Mouse (Mus musculus): ENCODE data around the gene Trmt11. TPM values are rescaled to one million over a fixed set of nuclear protein-coding genes. Genes with fewer than 3 reads are reported as not detected.

The Trmt11 gene
- polyA plus RNA-seq, 1 experiment from 2014 or later = 22.8 TPM

- Histone ChIP-seq H3K4me3 (peak overlapping the region; percentile 56), H3K4me2 (peak overlapping the region; percentile 69), H3K27ac (replicated peaks) (peak overlapping the region; percentile 90), H3K9ac (peak overlapping the region; percentile 70), H3K27me3 (0 out of 2 replicates have a peak, but pooled peaks cover 3% of the 10 kb centered on the region), H3K9me3 (no peaks in the 10 kb centered on the region), H3K4me1 (replicated peaks) (peaks cover 11% of the 10 kb centered on the region), H3K36me3 (no peaks in the 10 kb centered on the region)
- 1% methylated on average over 49 of the region's 49 CpGs for WGBS
- ATAC-seq (ENCODE audit: low read depth) = peak; percentile 100
Measured at GRCm38 (mm10) chr10:30618091-30618917, 17.8 kb upstream of the Trmt11 start.

GRCm38 (mm10) chr10:30613039-30613438 lies 12.5 kb upstream of the Trmt11 start:
- WGBS = 89% methylated on average over 4 of the region's 4 CpGs
- ATAC-seq (ENCODE audit: low read depth) = no peak
- no peak overlapping the region for H3K4me3 ChIP-seq
- no peak overlapping the region for H3K9ac ChIP-seq
- H3K4me2 ChIP-seq = no peak overlapping the region
- peaks cover 8% of the 10 kb centered on the region for H3K4me1 ChIP-seq (replicated peaks)
- no peaks in the 10 kb centered on the region for H3K9me3 ChIP-seq
- H3K36me3 ChIP-seq = peaks cover 1% of the 10 kb centered on the region; the same call in 1 of the 2 replicates
- H3K27me3 ChIP-seq = no peaks in the 10 kb centered on the region
- no peak overlapping the region for H3K27ac ChIP-seq (replicated peaks)

- no peak overlapping the region for H3K27ac ChIP-seq (replicated peaks)
- no peak overlapping the region for H3K4me3 ChIP-seq
- no peak for ATAC-seq (ENCODE audit: low read depth)
- no peaks in the 10 kb centered on the region for H3K27me3 ChIP-seq
- H3K4me1 ChIP-seq (replicated peaks) = no peaks in the 10 kb centered on the region
- peaks cover 13% of the 10 kb centered on the region; the same call in 1 of the 2 replicates for H3K36me3 ChIP-seq
- H3K4me2 ChIP-seq = no peak overlapping the region
- no peak overlapping the region for H3K9ac ChIP-seq
- H3K9me3 ChIP-seq = no peaks in the 10 kb centered on the region
Measured at GRCm38 (mm10) chr10:30609614-30610013, 9.1 kb upstream of the Trmt11 start.

DNA sequence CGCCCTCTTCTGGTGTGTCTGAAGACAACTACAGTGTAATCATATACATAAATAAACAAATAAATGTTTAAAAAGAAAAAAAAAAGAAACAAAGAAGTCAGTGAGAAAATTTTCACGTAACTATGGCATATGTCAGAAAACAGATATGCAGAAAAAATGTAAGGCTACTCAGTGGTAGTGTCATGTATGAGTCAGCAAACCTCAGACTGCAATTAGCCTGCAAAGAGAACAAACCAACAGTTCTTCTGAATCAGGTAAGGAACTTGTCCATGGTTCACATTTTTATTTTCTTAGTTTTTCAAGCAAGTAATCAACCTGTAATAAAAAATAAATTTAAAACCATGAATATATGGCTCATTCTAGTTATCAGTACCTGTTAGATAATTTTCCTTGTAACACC lies 7.6 kb upstream of the Trmt11 start:
- WGBS = 64% methylated on average over 2 of the region's 2 CpGs
- Histone ChIP-seq H3K36me3 (peaks cover 13% of the 10 kb centered on the region; the same call in 1 of the 2 replicates), H3K27me3 (no peaks in the 10 kb centered on the region), H3K9me3 (no peaks in the 10 kb centered on the region), H3K4me3 (no peak overlapping the region), H3K27ac (replicated peaks) (no peak overlapping the region), H3K4me1 (replicated peaks) (no peaks in the 10 kb centered on the region), H3K9ac (no peak overlapping the region), H3K4me2 (no peak overlapping the region)
- no peak for ATAC-seq (ENCODE audit: low read depth)

- Histone ChIP-seq H3K4me1 (replicated peaks) (peaks cover 21% of the 10 kb centered on the region), H3K4me3 (peak overlapping the region; percentile 74), H3K9ac (peak overlapping the region; percentile 83), H3K9me3 (no peaks in the 10 kb centered on the region), H3K36me3 (peaks cover 19% of the 10 kb centered on the region), H3K4me2 (peak overlapping the region; percentile 78), H3K27ac (replicated peaks) (peak overlapping the region; percentile 83), H3K27me3 (no peaks in the 10 kb centered on the region)
- ATAC-seq (ENCODE audit: low read depth) = peak; percentile 83
- under 1% methylated on average over 27 of the region's 27 CpGs for WGBS
Measured at GRCm38 (mm10) chr10:30600094-30600534, 435 bp downstream of the Trmt11 start.

GRCm38 (mm10) chr10:30587037-30587436 lies 13.5 kb downstream of the Trmt11 start:
- Histone ChIP-seq H3K9me3 (no peaks in the 10 kb centered on the region), H3K27me3 (no peaks in the 10 kb centered on the region), H3K27ac (replicated peaks) (no peak overlapping the region), H3K4me2 (no peak overlapping the region), H3K36me3 (peaks cover 61% of the 10 kb centered on the region), H3K4me1 (replicated peaks) (no peaks in the 10 kb centered on the region), H3K4me3 (no peak overlapping the region), H3K9ac (no peak overlapping the region)
- WGBS = 68% methylated on average over 5 of the region's 5 CpGs
- ATAC-seq (ENCODE audit: low read depth) = no peak

DNA sequence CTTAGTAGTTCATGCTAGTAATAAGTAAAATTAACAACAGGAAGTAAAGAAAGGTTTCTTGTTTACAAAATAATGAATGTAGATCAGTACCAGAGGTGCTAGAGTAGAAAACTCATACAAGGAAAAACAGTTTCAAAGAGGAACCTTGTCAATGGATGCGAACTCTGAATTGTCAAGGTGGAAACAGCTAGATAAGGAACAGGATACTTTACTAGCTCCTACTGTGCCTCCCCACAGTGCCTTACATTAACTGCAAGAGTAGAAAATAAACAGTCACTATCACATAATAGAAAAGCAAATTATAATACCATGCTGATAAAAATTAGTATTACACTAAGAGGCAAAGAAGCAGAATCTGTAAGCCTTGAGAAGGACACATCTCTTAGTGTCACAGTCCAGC lies 14.9 kb downstream of the Trmt11 start:
- no peak for ATAC-seq (ENCODE audit: low read depth)
- Histone ChIP-seq H3K27ac (replicated peaks) (no peak overlapping the region), H3K9ac (no peak overlapping the region), H3K4me3 (no peak overlapping the region), H3K4me1 (replicated peaks) (no peaks in the 10 kb centered on the region), H3K9me3 (no peaks in the 10 kb centered on the region), H3K4me2 (no peak overlapping the region), H3K36me3 (peaks cover 62% of the 10 kb centered on the region), H3K27me3 (no peaks in the 10 kb centered on the region)
- WGBS = 83% methylated on average over 1 of the region's 1 CpGs

DNA sequence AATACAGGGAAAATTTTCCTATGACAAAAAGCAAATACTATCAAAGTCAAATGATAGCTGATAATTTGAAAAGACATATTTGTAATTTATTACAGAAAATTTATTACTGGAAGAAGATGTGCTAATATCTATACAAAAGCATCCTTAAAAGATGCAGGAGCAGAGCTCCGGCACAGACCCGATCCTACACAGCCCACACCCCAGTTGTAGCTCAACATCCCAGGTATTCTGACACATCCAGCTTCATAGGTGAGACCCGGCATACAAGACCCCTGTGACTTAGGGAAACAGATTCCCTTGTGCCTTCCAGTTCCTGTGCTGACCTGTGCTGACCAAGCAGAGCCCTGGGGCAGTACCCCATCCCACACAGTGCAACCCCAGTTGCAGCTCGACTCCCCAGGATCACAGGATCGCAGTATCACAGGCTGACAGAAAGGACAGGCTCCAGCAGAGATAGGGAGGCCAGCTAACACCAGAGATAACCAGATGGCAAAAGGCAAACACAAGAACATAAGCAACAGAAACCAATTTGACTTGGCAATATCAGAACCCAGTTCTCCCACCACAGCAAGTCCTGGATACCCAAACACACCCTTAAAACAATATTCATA lies 22.8 kb downstream of the Trmt11 start:
- ATAC-seq (ENCODE audit: low read depth) = no peak
- peaks cover 24% of the 10 kb centered on the region for H3K36me3 ChIP-seq
- H3K4me3 ChIP-seq = no peak overlapping the region
- no peaks in the 10 kb centered on the region for H3K27me3 ChIP-seq
- H3K4me1 ChIP-seq (replicated peaks) = no peaks in the 10 kb centered on the region
- no peak overlapping the region for H3K4me2 ChIP-seq
- H3K9ac ChIP-seq = no peak overlapping the region
- H3K27ac ChIP-seq (replicated peaks) = no peak overlapping the region
- WGBS = 96% methylated on average over 5 of the region's 5 CpGs
- H3K9me3 ChIP-seq = no peaks in the 10 kb centered on the region

GRCm38 (mm10) chr10:30566364-30566763 lies 34.2 kb downstream of the Trmt11 start:
- H3K4me2 ChIP-seq = no peak overlapping the region
- no peak for ATAC-seq (ENCODE audit: low read depth)
- H3K4me1 ChIP-seq (replicated peaks) = no peaks in the 10 kb centered on the region
- no peak overlapping the region for H3K4me3 ChIP-seq
- H3K9ac ChIP-seq = no peak overlapping the region
- H3K27ac ChIP-seq (replicated peaks) = no peak overlapping the region
- peaks cover 39% of the 10 kb centered on the region for H3K36me3 ChIP-seq
- H3K9me3 ChIP-seq = no peaks in the 10 kb centered on the region
- no peaks in the 10 kb centered on the region for H3K27me3 ChIP-seq

- Histone ChIP-seq H3K9me3 (no peaks in the 10 kb centered on the region), H3K4me1 (replicated peaks) (no peaks in the 10 kb centered on the region), H3K4me2 (no peak overlapping the region), H3K4me3 (no peak overlapping the region), H3K9ac (no peak overlapping the region), H3K27ac (replicated peaks) (no peak overlapping the region), H3K27me3 (no peaks in the 10 kb centered on the region), H3K36me3 (peaks cover 52% of the 10 kb centered on the region)
- 94% methylated on average over 3 of the region's 3 CpGs for WGBS
- no peak for ATAC-seq (ENCODE audit: low read depth)
Measured at GRCm38 (mm10) chr10:30564651-30565050, 35.9 kb downstream of the Trmt11 start.

DNA sequence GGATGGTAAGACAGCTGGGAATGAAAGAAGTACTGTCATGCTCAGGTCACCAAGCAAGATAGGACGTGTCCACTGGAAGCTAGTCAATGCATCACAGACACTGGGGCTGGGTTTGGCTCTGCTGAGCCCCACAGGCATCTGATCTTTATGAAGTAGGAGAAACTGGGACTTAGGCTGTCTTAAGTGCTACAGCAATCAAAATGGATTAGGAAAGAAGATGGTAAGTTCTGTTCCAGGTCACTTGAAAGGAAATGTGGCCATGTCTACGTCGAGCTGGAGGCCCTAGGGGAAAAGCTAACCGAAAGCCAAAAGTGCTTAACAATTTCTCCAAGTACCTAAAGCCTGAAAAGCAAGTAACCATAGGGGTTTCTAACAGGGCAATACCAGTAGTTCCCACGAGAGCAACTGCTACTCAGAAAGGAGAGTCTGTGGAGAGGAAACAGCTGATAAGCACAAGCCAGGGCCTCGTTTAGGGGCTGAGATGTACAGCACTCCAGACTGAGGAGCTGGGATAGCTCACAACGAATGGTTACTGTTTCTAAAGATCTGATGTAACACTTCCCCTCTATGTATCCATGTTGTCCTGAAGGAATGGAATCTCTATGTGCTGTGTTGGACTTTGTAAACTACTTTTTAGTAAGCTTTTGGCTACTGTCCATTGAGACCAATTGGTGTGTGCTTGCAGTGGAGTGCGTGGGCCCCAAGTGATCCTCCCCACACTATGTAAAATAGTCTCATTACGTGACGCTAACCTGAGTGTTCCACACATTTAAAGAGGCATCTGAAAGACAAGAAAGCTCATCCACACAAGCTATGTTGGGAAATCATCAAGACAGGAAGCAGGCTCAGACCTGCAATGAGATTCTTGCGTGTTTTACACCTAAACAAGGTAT lies 44.6 kb downstream of the Trmt11 start:
- Histone ChIP-seq H3K27ac (replicated peaks) (no peak overlapping the region), H3K4me3 (no peak overlapping the region), H3K9me3 (no peaks in the 10 kb centered on the region), H3K36me3 (peaks cover 55% of the 10 kb centered on the region), H3K9ac (no peak overlapping the region), H3K4me2 (no peak overlapping the region), H3K4me1 (replicated peaks) (no peaks in the 10 kb centered on the region), H3K27me3 (no peaks in the 10 kb centered on the region)
- no peak for ATAC-seq (ENCODE audit: low read depth)
- 94% methylated on average over 11 of the region's 11 CpGs for WGBS

GRCm38 (mm10) chr10:30552377-30552776 lies 48.2 kb downstream of the Trmt11 start:
- Histone ChIP-seq H3K27ac (replicated peaks) (no peak overlapping the region), H3K4me2 (no peak overlapping the region), H3K36me3 (peaks cover 46% of the 10 kb centered on the region), H3K9me3 (no peaks in the 10 kb centered on the region), H3K4me1 (replicated peaks) (no peaks in the 10 kb centered on the region), H3K27me3 (no peaks in the 10 kb centered on the region), H3K4me3 (no peak overlapping the region), H3K9ac (no peak overlapping the region)
- no peak for ATAC-seq (ENCODE audit: low read depth)
- WGBS = 100% methylated on average over 1 of the region's 1 CpGs
